Mouse (Mus musculus): ENCODE measurements around the gene Ttc39a. TPM values are rescaled to one million over a fixed set of nuclear protein-coding genes. Genes with fewer than 3 reads are reported as not detected.

Ttc39a gene
- polyA plus RNA-seq, 1 experiment = 16.3 TPM

GRCm38 (mm10) chr4:109467687-109468086 is 61.3 kb downstream of the Ttc39a start:
- DNase-seq = no peak
- Histone ChIP-seq H3K4me1 (ENCODE audit: control insufficient read depth, insufficient read depth, low read length) (no peaks in the 10 kb centered on the region; the same call in 1 of the 2 replicates), H3K27ac (ENCODE audit: insufficient read depth, low read length) (no peak overlapping the region), H3K27me3 (ENCODE audit: control insufficient read depth, insufficient read depth, low read length) (no peaks in the 10 kb centered on the region), H3K4me3 (replicated peaks; ENCODE audit: insufficient read depth, low read depth, low read length) (no peak overlapping the region)
- TF ChIP-seq CTCF (IDR thresholded peaks at IDR 0.05; ENCODE audit: borderline replicate concordance, insufficient read depth, low read depth, low read length) = no peak
- TF ChIP-seq POLR2A (IDR thresholded peaks at IDR 0.05; ENCODE audit: borderline replicate concordance, insufficient read depth, low read length) = no peak

- DNase-seq = no peak
- Histone ChIP-seq H3K4me1 (ENCODE audit: control insufficient read depth, insufficient read depth, low read length) (no peaks in the 10 kb centered on the region; the same call in 1 of the 2 replicates), H3K27ac (ENCODE audit: insufficient read depth, low read length) (no peak overlapping the region), H3K4me3 (replicated peaks; ENCODE audit: insufficient read depth, low read depth, low read length) (no peak overlapping the region), H3K27me3 (ENCODE audit: control insufficient read depth, insufficient read depth, low read length) (no peaks in the 10 kb centered on the region)
- TF ChIP-seq POLR2A (IDR thresholded peaks at IDR 0.05; ENCODE audit: borderline replicate concordance, insufficient read depth, low read length) (no peak), CTCF (IDR thresholded peaks at IDR 0.05; ENCODE audit: borderline replicate concordance, insufficient read depth, low read depth, low read length) (no peak)
Measured at GRCm38 (mm10) chr4:109471606-109472005, 65.2 kb downstream of the Ttc39a start.

- no peak for DNase-seq
- Histone ChIP-seq H3K4me1 (ENCODE audit: control insufficient read depth, insufficient read depth, low read length) (no peaks in the 10 kb centered on the region; the same call in 1 of the 2 replicates), H3K4me3 (replicated peaks; ENCODE audit: insufficient read depth, low read depth, low read length) (no peak overlapping the region), H3K27ac (ENCODE audit: insufficient read depth, low read length) (no peak overlapping the region), H3K27me3 (ENCODE audit: control insufficient read depth, insufficient read depth, low read length) (no peaks in the 10 kb centered on the region)
- 91% methylated on average over 3 of the region's 3 CpGs for WGBS
- TF ChIP-seq POLR2A (IDR thresholded peaks at IDR 0.05; ENCODE audit: borderline replicate concordance, insufficient read depth, low read length) (no peak), CTCF (IDR thresholded peaks at IDR 0.05; ENCODE audit: borderline replicate concordance, insufficient read depth, low read depth, low read length) (no peak)
Measured at GRCm38 (mm10) chr4:109472566-109472965, 66.1 kb downstream of the Ttc39a start.

- WGBS = 13% methylated on average over 2 of the region's 2 CpGs
- Histone ChIP-seq H3K4me1 (ENCODE audit: control insufficient read depth, insufficient read depth, low read length) (no peaks in the 10 kb centered on the region; the same call in 1 of the 2 replicates), H3K27me3 (ENCODE audit: control insufficient read depth, insufficient read depth, low read length) (no peaks in the 10 kb centered on the region), H3K4me3 (replicated peaks; ENCODE audit: insufficient read depth, low read depth, low read length) (peak overlapping the region; percentile 68), H3K27ac (ENCODE audit: insufficient read depth, low read length) (no peak overlapping the region)
- TF ChIP-seq POLR2A (IDR thresholded peaks at IDR 0.05; ENCODE audit: borderline replicate concordance, insufficient read depth, low read length) = no peak
- TF ChIP-seq CTCF (IDR thresholded peaks at IDR 0.05; ENCODE audit: borderline replicate concordance, insufficient read depth, low read depth, low read length) = no peak
- no peak for DNase-seq
Measured at GRCm38 (mm10) chr4:109475078-109475477, 68.7 kb downstream of the Ttc39a start.

GRCm38 (mm10) chr4:109475577-109476553 is 69.4 kb downstream of the Ttc39a start:
- DNase-seq = peak; percentile 63 to 72
- Histone ChIP-seq H3K4me1 (ENCODE audit: control insufficient read depth, insufficient read depth, low read length) (no peaks in the 10 kb centered on the region; the same call in 1 of the 2 replicates), H3K27ac (ENCODE audit: insufficient read depth, low read length) (peak overlapping the region; percentile 11), H3K27me3 (ENCODE audit: control insufficient read depth, insufficient read depth, low read length) (no peaks in the 10 kb centered on the region), H3K4me3 (replicated peaks; ENCODE audit: insufficient read depth, low read depth, low read length) (peak overlapping the region; percentile 68)
- TF ChIP-seq CTCF (IDR thresholded peaks at IDR 0.05; ENCODE audit: borderline replicate concordance, insufficient read depth, low read depth, low read length) (no peak), POLR2A (IDR thresholded peaks at IDR 0.05; ENCODE audit: borderline replicate concordance, insufficient read depth, low read length) (0 out of 2 replicates have a peak, but pooled peaks have one; percentile 16)
- under 1% methylated on average over 66 of the region's 68 CpGs for WGBS

- WGBS = under 1% methylated on average over 37 of the region's 39 CpGs
- Histone ChIP-seq H3K27ac (ENCODE audit: insufficient read depth, low read length) (peak overlapping the region; percentile 11), H3K27me3 (ENCODE audit: control insufficient read depth, insufficient read depth, low read length) (no peaks in the 10 kb centered on the region), H3K4me3 (replicated peaks; ENCODE audit: insufficient read depth, low read depth, low read length) (peak overlapping the region; percentile 68), H3K4me1 (ENCODE audit: control insufficient read depth, insufficient read depth, low read length) (no peaks in the 10 kb centered on the region; the same call in 1 of the 2 replicates)
- TF ChIP-seq POLR2A (IDR thresholded peaks at IDR 0.05; ENCODE audit: borderline replicate concordance, insufficient read depth, low read length) (peak; percentile 72), CTCF (IDR thresholded peaks at IDR 0.05; ENCODE audit: borderline replicate concordance, insufficient read depth, low read depth, low read length) (peak; percentile 6; the same call in 1 of the 2 replicates)
- DNase-seq = peak; percentile 92 to 93
Measured at GRCm38 (mm10) chr4:109476554-109477014, 70.2 kb downstream of the Ttc39a start.

- TF ChIP-seq POLR2A (IDR thresholded peaks at IDR 0.05; ENCODE audit: borderline replicate concordance, insufficient read depth, low read length) (no peak), CTCF (IDR thresholded peaks at IDR 0.05; ENCODE audit: borderline replicate concordance, insufficient read depth, low read depth, low read length) (no peak)
- H3K27ac ChIP-seq (ENCODE audit: insufficient read depth, low read length) = no peak overlapping the region
- H3K4me1 ChIP-seq (ENCODE audit: control insufficient read depth, insufficient read depth, low read length) = no peaks in the 10 kb centered on the region; the same call in 1 of the 2 replicates
- WGBS = 94% methylated on average over 3 of the region's 3 CpGs
- no peak for DNase-seq
- H3K27me3 ChIP-seq (ENCODE audit: control insufficient read depth, insufficient read depth, low read length) = no peaks in the 10 kb centered on the region
- H3K4me3 ChIP-seq (replicated peaks; ENCODE audit: insufficient read depth, low read depth, low read length) = no peak overlapping the region
Measured at GRCm38 (mm10) chr4:109477454-109477853, 71.0 kb downstream of the Ttc39a start.

Data from cerebellum, adult 2 months (tissue).